Mouse (Mus musculus): ENCODE measurements at regions not wholly inside any gene's neighbourhood (a gene's known extent, or its start where the extent isn't known, plus 50 kb on each side); places are given as distances from the start of the nearest gene placed in this dataset.
"Not testable (repeated sequence)": the region's sequence is repeated elsewhere in the genome, so short reads cannot be mapped to it uniquely, and the experiment has no call there.

GRCm38 (mm10) chr14:53560146-53560545, 693.8 kb downstream of the Dad1 start:
- DNase-seq = not testable (repeated sequence)

DNA sequence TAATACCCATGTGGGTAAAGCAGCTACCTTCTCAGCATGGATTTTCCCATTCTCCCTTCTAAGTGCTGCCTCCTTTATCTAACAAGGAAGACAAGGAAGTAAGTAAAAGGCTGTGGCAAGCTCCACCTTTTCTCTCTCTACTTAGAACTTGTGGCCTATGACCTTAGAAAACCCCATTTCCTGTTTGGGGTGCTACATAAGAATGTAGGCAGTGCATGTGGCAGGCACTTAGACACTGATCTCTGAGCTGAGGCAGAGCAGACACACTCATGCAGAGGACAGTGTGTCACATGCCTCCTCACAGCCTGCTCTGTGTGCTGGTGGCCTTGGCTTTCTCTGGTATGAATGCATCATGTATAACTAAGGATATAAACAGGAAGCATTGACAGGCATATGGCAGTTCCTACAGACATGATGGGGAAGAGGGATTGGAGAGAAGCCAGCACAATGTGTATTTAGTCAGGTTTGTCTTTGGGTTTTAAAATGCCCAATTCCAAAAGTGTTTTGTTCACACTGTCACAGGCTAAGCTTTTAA, 694.5 kb downstream of the Dad1 start:
- DNase-seq = not testable (repeated sequence)

- DNase-seq = no peak
These were observed 700.1 kb downstream of the Dad1 start for GRCm38 (mm10) chr14:53553771-53554170.

- not testable (repeated sequence) for DNase-seq
These were observed 706.5 kb downstream of the Dad1 start for GRCm38 (mm10) chr14:53547365-53547764.

DNA sequence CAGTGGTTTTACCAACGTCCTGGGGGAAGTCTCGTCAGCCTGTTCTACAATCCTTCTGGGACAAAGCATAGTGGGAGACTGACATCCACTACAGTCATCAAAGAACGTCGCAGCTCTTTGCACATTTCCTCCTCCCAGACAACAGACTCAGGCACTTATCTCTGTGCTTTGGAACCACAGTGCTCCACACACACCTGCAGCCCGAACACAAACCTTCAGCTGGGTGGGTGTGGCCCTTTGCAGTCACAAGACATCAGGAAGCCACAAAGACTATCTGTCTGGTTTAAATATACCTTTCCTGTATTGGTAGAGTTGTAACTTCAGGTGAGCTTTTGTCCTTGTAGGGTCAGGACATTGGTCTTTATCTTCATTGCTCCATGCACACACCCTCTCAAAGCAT, 708.6 kb downstream of the Dad1 start:
- DNase-seq = no peak

GRCm38 (mm10) chr14:53541640-53542039, 712.3 kb downstream of the Dad1 start:
- DNase-seq = not testable (repeated sequence)

GRCm38 (mm10) chr14:53537895-53538294, 716.0 kb downstream of the Dad1 start:
- DNase-seq = not testable (repeated sequence)

- not testable (repeated sequence) for DNase-seq
These were observed 730.5 kb downstream of the Dad1 start for GRCm38 (mm10) chr14:53523430-53523829.

GRCm38 (mm10) chr14:53518954-53519353, 735.0 kb downstream of the Dad1 start:
- DNase-seq = not testable (repeated sequence)

DNA sequence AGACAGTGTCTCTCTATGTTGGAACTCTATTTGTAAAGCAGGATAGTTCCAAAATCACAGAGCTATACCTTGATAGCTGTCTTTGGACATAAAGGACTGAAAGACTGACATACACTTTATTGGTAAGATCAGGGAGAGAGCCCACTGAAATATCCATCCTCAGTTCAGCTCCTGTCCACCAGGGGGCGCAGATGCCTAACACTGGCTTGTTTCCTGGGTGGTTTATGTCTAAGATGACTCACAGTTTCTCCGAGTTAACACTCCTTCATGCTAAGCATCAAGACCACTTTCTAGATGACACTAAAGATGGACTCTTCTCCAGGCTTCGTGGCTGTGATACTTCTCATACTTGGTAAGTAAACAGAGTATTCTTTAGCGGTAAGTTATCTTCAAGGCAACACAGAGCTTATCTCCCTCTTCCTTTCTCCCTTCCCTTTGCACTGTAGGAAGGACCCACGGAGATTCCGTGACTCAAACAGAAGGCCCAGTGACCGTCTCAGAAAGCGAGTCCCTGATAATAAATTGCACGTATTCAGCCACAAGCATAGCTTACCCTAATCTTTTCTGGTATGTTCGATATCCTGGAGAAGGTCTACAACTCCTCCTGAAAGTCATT, 737.2 kb downstream of the Dad1 start:
- DNase-seq = not testable (repeated sequence)

GRCm38 (mm10) chr14:53505389-53505788, 748.5 kb downstream of the Dad1 start:
- not testable (repeated sequence) for DNase-seq

GRCm38 (mm10) chr14:53488383-53488782, 765.5 kb downstream of the Dad1 start:
- not testable (repeated sequence) for DNase-seq

GRCm38 (mm10) chr14:53487611-53488010, 766.3 kb downstream of the Dad1 start:
- DNase-seq = not testable (repeated sequence)

- DNase-seq = not testable (repeated sequence)
These were observed 779.7 kb downstream of the Dad1 start for GRCm38 (mm10) chr14:53474170-53474569.

GRCm38 (mm10) chr14:53460790-53461189, 793.1 kb downstream of the Dad1 start:
- DNase-seq = not testable (repeated sequence)

GRCm38 (mm10) chr14:53454001-53454400, 799.9 kb downstream of the Dad1 start:
- DNase-seq = no peak

DNA sequence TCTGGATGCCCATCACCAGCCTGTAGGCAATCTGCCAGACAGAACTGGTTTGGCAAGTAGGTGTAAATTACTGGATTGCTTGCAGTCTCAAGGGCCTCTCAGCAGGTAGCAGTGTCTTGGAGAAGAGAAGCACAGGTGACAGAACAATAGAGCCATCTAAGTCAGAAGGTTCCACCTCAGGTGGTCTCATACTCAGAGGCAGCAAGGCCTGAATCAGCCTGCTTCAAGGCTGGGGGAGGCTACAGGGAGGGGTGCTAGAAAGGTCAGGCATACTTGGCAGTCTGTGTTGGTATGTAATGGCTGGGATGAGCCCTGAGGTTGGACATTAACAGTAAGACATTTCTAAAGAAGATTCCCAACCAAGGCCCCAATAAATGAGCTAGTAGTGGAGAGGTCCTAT, 814.3 kb downstream of the Dad1 start:
- DNase-seq = not testable (repeated sequence)

GRCm38 (mm10) chr14:53430130-53430529, 823.8 kb downstream of the Dad1 start:
- not testable (repeated sequence) for DNase-seq

GRCm38 (mm10) chr14:53428447-53428846, 825.5 kb downstream of the Dad1 start:
- DNase-seq = not testable (repeated sequence)

DNA sequence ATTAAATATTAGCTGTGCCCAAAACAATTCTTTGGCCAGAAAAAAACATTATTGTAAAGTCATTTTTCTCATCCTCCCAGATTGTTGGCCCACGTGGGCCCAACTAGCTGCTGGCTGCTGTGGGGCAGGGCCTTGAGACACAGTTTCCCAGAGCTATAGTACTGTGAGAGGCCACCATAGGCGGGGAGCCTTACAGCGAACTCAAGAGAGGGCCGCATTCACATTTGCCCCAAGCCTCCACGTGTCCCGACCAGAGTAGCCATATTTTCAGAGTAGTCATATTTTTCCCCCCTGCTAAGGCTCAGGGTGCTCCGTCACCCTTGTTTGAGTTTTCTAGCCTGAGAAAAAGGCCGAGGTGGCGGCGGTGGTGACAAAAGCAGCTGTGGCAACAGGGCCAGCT, 826.3 kb downstream of the Dad1 start:
- not testable (repeated sequence) for DNase-seq

- DNase-seq = not testable (repeated sequence)
These were observed 836.9 kb downstream of the Dad1 start for GRCm38 (mm10) chr14:53416955-53417354.

DNA sequence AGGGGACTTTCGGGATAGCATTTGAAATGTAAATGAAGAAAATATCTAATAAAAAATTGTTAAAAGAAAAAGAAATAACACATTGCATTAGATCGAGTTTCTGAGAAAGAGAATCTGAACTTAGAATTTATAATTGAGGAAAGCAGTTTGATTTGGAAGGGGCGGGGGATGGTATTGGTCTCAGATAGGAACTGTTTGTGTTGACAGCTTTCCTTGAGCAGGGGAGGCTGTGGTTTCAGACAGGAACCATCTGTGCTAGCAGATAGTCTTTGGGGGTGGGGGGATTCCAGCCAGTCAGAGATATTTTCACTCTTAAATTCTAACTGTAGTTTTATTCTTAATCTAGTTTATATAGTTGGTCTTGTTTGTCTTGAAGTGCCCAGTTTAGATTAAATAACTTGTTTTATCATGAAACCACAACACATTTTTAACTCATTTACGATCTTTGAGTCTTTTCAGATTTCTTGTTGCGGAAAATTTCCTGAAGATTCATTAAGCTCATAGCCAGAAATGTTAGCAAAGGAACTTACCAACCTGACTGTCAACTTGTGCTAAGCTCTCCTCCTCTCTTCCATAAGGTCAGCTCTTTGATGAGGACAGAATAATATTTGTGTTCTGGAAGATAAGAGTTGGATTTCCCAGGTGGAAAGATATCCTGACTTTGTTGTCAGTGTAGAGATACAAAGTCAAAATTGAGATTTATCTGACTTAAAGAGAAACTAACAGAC, 846.2 kb downstream of the Dad1 start:
- DNase-seq = not testable (repeated sequence)

DNA sequence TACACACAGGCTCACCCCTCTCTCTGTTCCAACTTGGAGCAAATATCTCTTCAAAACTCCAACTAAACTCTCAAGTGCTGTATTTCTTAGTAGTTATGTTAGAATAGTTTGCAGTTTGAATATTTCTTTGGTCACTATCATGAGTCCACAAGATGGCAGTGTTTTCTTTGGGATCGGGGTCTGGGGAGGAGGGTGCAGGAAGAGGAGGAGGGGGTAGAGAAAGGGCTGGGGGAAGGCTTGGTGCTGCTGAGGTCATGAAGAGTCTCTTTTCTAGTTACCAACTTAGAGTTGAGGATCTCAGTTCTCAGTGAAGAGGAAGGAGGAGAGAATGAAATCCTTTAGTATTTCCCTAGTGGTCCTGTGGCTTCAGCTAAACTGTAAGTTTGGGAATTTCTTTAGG, 863.6 kb downstream of the Dad1 start:
- DNase-seq = not testable (repeated sequence)

- DNase-seq = not testable (repeated sequence)
These were observed 879.0 kb upstream of the Olfr1507 start for GRCm38 (mm10) chr14:53374591-53374990.
